ENCODE assay signal across 9 mouse cellular contexts in the genomic region with DNA sequence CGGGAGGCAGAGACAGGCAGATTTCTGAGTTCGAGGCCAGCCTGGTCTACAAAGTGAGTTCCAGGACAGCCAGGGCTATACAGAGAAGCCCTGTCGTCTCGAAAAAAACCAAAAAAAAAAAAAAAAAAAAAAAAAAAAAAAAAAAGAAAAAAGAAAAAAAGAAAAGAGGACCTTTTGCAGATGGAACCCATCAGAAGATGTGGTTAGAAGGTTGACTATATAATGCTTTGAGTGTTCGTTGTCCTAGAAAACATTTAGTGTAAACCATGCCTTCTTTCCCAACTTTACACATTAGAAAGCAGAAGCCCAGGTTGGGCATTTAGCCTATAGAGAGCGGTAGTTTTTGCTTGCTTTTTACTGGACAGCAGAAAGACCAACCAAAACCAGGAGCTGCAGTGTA. TPM values are rescaled to one million over a fixed set of nuclear protein-coding genes. Genes with fewer than 3 reads are reported as not detected.
DNase-seq lines count a peak whose midpoint lies in the region; ATAC-seq and TF ChIP-seq lines count a peak whose summit lies in the region.
"Not testable (repeated sequence)": the region's sequence is repeated elsewhere in the genome, so short reads cannot be mapped to it uniquely, and the experiment has no call there.
"Had no signal": no experiment of that assay in that cellular context is flagged by ENCODE, and none has a peak within 500 bp of the region (broad histone marks: within the 10 kb centered on the region; RNA-seq: fewer than 3 reads in every experiment).

No protein-coding gene starts in this region.

- not testable (repeated sequence) for TF ChIP-seq POLR2A in CH12.LX (IDR thresholded peaks at IDR 0.05; ENCODE audit: low read depth, low read length); cortical plate, adult 2 months (IDR thresholded peaks at IDR 0.05; ENCODE audit: extremely low read depth, insufficient read depth, low read length); testis, adult 2 months (IDR thresholded peaks at IDR 0.05; ENCODE audit: control insufficient read depth, low read depth, low read length)

- not testable (repeated sequence) for H3K9ac ChIP-seq in CH12.LX (ENCODE audit: insufficient read depth, low read depth); hindbrain, embryonic 14.5 days; lung, embryonic 15.5 days; midbrain, embryonic 15.5 days; neural tube, embryonic 13.5 days

- in situ Hi-C loops in CH12.LX (cut with MboI; ENCODE audit: low pct_ligation_motif_present, low pct_unique_long_range_greater_than_20kb, low sequenced_read_pairs), result loop anchor here (25.0 kb wide), 1 partner anchor 537 kb away; the partner anchor contains the start of gene Cluh

- dilution Hi-C loops in CH12.LX (cut with MboI; ENCODE audit: extremely low pct_ligation_motif_present, extremely low pct_unique_long_range_greater_than_20kb, low sequenced_read_pairs), result not testable (repeated sequence)

- H3K36me3 ChIP-seq in CH12.LX (replicated peaks in 1 of 2; ENCODE audit: control insufficient read depth in 1 of 2, insufficient read depth in 1 of 2, low read length in 1 of 2), result peaks cover 16 to 34% of the 10 kb centered on the region in 2 experiments
- peaks cover 16% of the 10 kb centered on the region for H3K36me3 ChIP-seq in hindbrain, embryonic 14.5 days (replicated peaks; ENCODE audit: control insufficient read depth, insufficient read depth)
- not testable (repeated sequence) for H3K36me3 ChIP-seq in lung, embryonic 15.5 days; midbrain, embryonic 15.5 days (replicated peaks); testis, adult 2 months (ENCODE audit: control insufficient read depth, insufficient read depth, low read length)
- peaks cover 20% of the 10 kb centered on the region for H3K36me3 ChIP-seq in neural tube, embryonic 13.5 days

- not testable (repeated sequence) for TF ChIP-seq CTCF in CH12.LX (conservative IDR thresholded peaks at IDR 0.05 in 1 of 2, IDR thresholded peaks at IDR 0.05 in 1 of 2; ENCODE audit: low read depth in 2 of 2, low read length in 2 of 2); cortical plate, adult 2 months (IDR thresholded peaks at IDR 0.05; ENCODE audit: extremely low read depth, insufficient read depth, low read length); layer of hippocampus, adult 2 months (conservative IDR thresholded peaks at IDR 0.05); testis, adult 2 months (IDR thresholded peaks at IDR 0.05; ENCODE audit: control insufficient read depth, insufficient read depth, insufficient replicate concordance, low read depth, low read length)

- ATAC-seq in hindbrain, embryonic 14.5 days (ENCODE audit: low FRiP score); lung, embryonic 15.5 days (ENCODE audit: borderline replicate concordance, extremely low read depth, low FRiP score, low TSS enrichment); midbrain, embryonic 15.5 days (replicated peaks); neural tube, embryonic 13.5 days (ENCODE audit: low read depth): not testable (repeated sequence)

- DNase-seq in CH12.LX (ENCODE audit: extremely low read depth); hindbrain, embryonic 14.5 days (ENCODE audit: low spot score); layer of hippocampus, adult 2 months (ENCODE audit: low spot score in 2 of 2): not testable (repeated sequence)

- peaks cover 35% of the 10 kb centered on the region for H3K27me3 ChIP-seq in CH12.LX (replicated peaks)
- peaks cover 20% of the 10 kb centered on the region for H3K27me3 ChIP-seq in hindbrain, embryonic 14.5 days (ENCODE audit: control insufficient read depth, insufficient read depth, low read length)
- H3K27me3 ChIP-seq in lung, embryonic 15.5 days, result peaks cover 41% of the 10 kb centered on the region
- not testable (repeated sequence) for H3K27me3 ChIP-seq in midbrain, embryonic 15.5 days (replicated peaks); testis, adult 2 months (ENCODE audit: control insufficient read depth, insufficient read depth, low read length)
- peaks cover 34% of the 10 kb centered on the region for H3K27me3 ChIP-seq in neural tube, embryonic 13.5 days

- TF ChIP-seq RAD21 in CH12.LX (IDR thresholded peaks at IDR 0.05; ENCODE audit: low read depth, low read length), result not testable (repeated sequence)

- peaks cover 19 to 53% of the 10 kb centered on the region in 2 experiments for H3K4me1 ChIP-seq in CH12.LX (ENCODE audit: control insufficient read depth in 1 of 2, insufficient read depth in 2 of 2)
- H3K4me1 ChIP-seq in cortical plate, adult 2 months (ENCODE audit: control insufficient read depth, insufficient read depth, low read length), result not testable (repeated sequence)
- peaks cover 23% of the 10 kb centered on the region for H3K4me1 ChIP-seq in hindbrain, embryonic 14.5 days (replicated peaks; ENCODE audit: control insufficient read depth, insufficient read depth, low read length)
- H3K4me1 ChIP-seq in lung, embryonic 15.5 days, result peaks cover 54% of the 10 kb centered on the region
- peaks cover 54% of the 10 kb centered on the region for H3K4me1 ChIP-seq in midbrain, embryonic 15.5 days
- peaks cover 59% of the 10 kb centered on the region for H3K4me1 ChIP-seq in neural tube, embryonic 13.5 days (replicated peaks)
- peaks cover 16% of the 10 kb centered on the region for H3K4me1 ChIP-seq in testis, adult 2 months (ENCODE audit: control insufficient read depth, insufficient read depth, low read length)

- WGBS in hindbrain, embryonic 14.5 days, result 72% methylated on average over 6 of the region's 6 CpGs
- WGBS in lung, embryonic 15.5 days, result 66% methylated on average over 6 of the region's 6 CpGs
- WGBS in midbrain, embryonic 15.5 days, result 70% methylated on average over 6 of the region's 6 CpGs
- WGBS in neural tube, embryonic 13.5 days, result 66% methylated on average over 6 of the region's 6 CpGs

- TF ChIP-seq EP300 in CH12.LX (IDR thresholded peaks at IDR 0.05; ENCODE audit: low read length), result not testable (repeated sequence)

- H3K27ac ChIP-seq in CH12.LX (ENCODE audit: insufficient read depth, low read depth); cortical plate, adult 2 months (ENCODE audit: insufficient read depth, low read length); hindbrain, embryonic 14.5 days; lung, embryonic 15.5 days; midbrain, embryonic 15.5 days; neural tube, embryonic 13.5 days (replicated peaks); testis, adult 2 months (ENCODE audit: control insufficient read depth, insufficient read depth, low read depth, low read length): not testable (repeated sequence)
- H3K27ac ChIP-seq in layer of hippocampus, adult 2 months, result peak overlapping the region; percentile 98; the same call in 1 of the 2 replicates

- H3K4me2 ChIP-seq in CH12.LX (ENCODE audit: insufficient read depth, low read depth, poor library complexity, severe bottlenecking), result not testable (repeated sequence)
- peak overlapping the region; percentile 91; the same call in 1 of the 2 replicates for H3K4me2 ChIP-seq in hindbrain, embryonic 14.5 days (replicated peaks)
- H3K4me2 ChIP-seq in lung, embryonic 15.5 days, result peak overlapping the region; percentile 92; the same call in 1 of the 2 replicates
- peak overlapping the region; percentile 88; the same call in 1 of the 2 replicates for H3K4me2 ChIP-seq in midbrain, embryonic 15.5 days
- peak overlapping the region; percentile 91; the same call in 1 of the 2 replicates for H3K4me2 ChIP-seq in neural tube, embryonic 13.5 days

- not testable (repeated sequence) for H3K4me3 ChIP-seq in CH12.LX (replicated peaks in 1 of 3; ENCODE audit: low read depth in 2 of 3, low read length in 2 of 3, poor library complexity in 1 of 3); hindbrain, embryonic 14.5 days (replicated peaks; ENCODE audit: low read length); lung, embryonic 15.5 days; midbrain, embryonic 15.5 days; neural tube, embryonic 13.5 days
- H3K4me3 ChIP-seq in cortical plate, adult 2 months (ENCODE audit: insufficient read depth, low read length), result peak overlapping the region; percentile 47; the same call in 1 of the 2 replicates
- peak overlapping the region; percentile 76 for H3K4me3 ChIP-seq in layer of hippocampus, adult 2 months
- H3K4me3 ChIP-seq in testis, adult 2 months (ENCODE audit: control insufficient read depth, low read depth, low read length), result peak overlapping the region; percentile 68

- not testable (repeated sequence) for H3K79me2 ChIP-seq in CH12.LX (replicated peaks; ENCODE audit: control insufficient read depth, extremely low read depth, insufficient read depth, poor library complexity, severe bottlenecking)

- H3K9me3 ChIP-seq in CH12.LX (replicated peaks; ENCODE audit: low read length); hindbrain, embryonic 14.5 days (ENCODE audit: control insufficient read depth, low read length); lung, embryonic 15.5 days; midbrain, embryonic 15.5 days; neural tube, embryonic 13.5 days: not testable (repeated sequence)

RNA-seq across cellular contexts. Expression of gene Ovca2, which starts 4.1 kb away (rescaled TPM):
- total RNA-seq in CH12.LX (2012; rRNA removed) (20.7 and 28.4 TPM in 2 replicates), CH12.LX (2014; rRNA removed) (68.4 and 86.9 TPM in 2 replicates)
- polyA plus RNA-seq in CH12.LX (2012; ENCODE audit: insufficient read length, low read depth), result 28.6 and 32.1 TPM in 2 replicates
- 19.5 and 21.4 TPM in 2 replicates for polyA plus RNA-seq in cortical plate, adult 2 months (2012; rRNA removed)
- polyA plus RNA-seq in hindbrain, embryonic 14.5 days (2014; fragmentation: Nextera tagmentation; extraction: Ambion mirVana), result 17.4 and 20.3 TPM in 2 replicates
- 10 to 100 TPM; 19.3 to 22.4 TPM for total RNA-seq in layer of hippocampus, adult 2 months (2021)
- polyA plus RNA-seq in lung, embryonic 15.5 days (2015; fragmentation: Nextera tagmentation; extraction: Ambion mirVana), result 25.5 and 26.2 TPM in 2 replicates
- polyA plus RNA-seq in midbrain, embryonic 15.5 days (2015; fragmentation: Nextera tagmentation; extraction: Ambion mirVana), result 15.4 and 18.3 TPM in 2 replicates
- polyA plus RNA-seq in neural tube, embryonic 13.5 days (2015; fragmentation: Nextera tagmentation; extraction: Ambion mirVana), result 18.6 and 20.5 TPM in 2 replicates
- 9.1 and 10.2 TPM in 2 replicates for polyA plus RNA-seq in testis, adult 2 months (2012; rRNA removed)

RNA-seq across cellular contexts. Expression of gene Hic1, which starts 5.3 kb away (rescaled TPM):
- total RNA-seq in CH12.LX (2012; rRNA removed) (6.4 and 9.6 TPM in 2 replicates), CH12.LX (2014; rRNA removed) (2.8 and 2.9 TPM in 2 replicates)
- polyA plus RNA-seq in CH12.LX (2012; ENCODE audit: insufficient read length, low read depth), result 4.3 and 5.7 TPM in 2 replicates
- polyA plus RNA-seq in cortical plate, adult 2 months (2012; rRNA removed), result 3.0 and 3.8 TPM in 2 replicates
- 1.9 and 2.6 TPM in 2 replicates for polyA plus RNA-seq in hindbrain, embryonic 14.5 days (2014; fragmentation: Nextera tagmentation; extraction: Ambion mirVana)
- 1 to 10 TPM; 3.8 to 3.9 TPM for total RNA-seq in layer of hippocampus, adult 2 months (2021)
- 20.1 and 21.7 TPM in 2 replicates for polyA plus RNA-seq in lung, embryonic 15.5 days (2015; fragmentation: Nextera tagmentation; extraction: Ambion mirVana)
- polyA plus RNA-seq in midbrain, embryonic 15.5 days (2015; fragmentation: Nextera tagmentation; extraction: Ambion mirVana), result 2.8 and 3.2 TPM in 2 replicates
- 7.4 and 9.2 TPM in 2 replicates for polyA plus RNA-seq in neural tube, embryonic 13.5 days (2015; fragmentation: Nextera tagmentation; extraction: Ambion mirVana)
- 1.3 and 1.7 TPM in 2 replicates for polyA plus RNA-seq in testis, adult 2 months (2012; rRNA removed)

RNA-seq across cellular contexts. Expression of gene Dph1, which starts 16.5 kb away (rescaled TPM):
- total RNA-seq in CH12.LX (2012; rRNA removed) (47.7 and 50.6 TPM in 2 replicates), CH12.LX (2014; rRNA removed) (56.4 and 57.0 TPM in 2 replicates)
- polyA plus RNA-seq in CH12.LX (2012; ENCODE audit: insufficient read length, low read depth), result 50.9 and 54.7 TPM in 2 replicates
- 29.1 and 30.9 TPM in 2 replicates for polyA plus RNA-seq in cortical plate, adult 2 months (2012; rRNA removed)
- polyA plus RNA-seq in hindbrain, embryonic 14.5 days (2014; fragmentation: Nextera tagmentation; extraction: Ambion mirVana), result 13.6 and 14.4 TPM in 2 replicates
- 10 to 100 TPM; 30.7 to 31.4 TPM for total RNA-seq in layer of hippocampus, adult 2 months (2021)
- 20.4 and 21.0 TPM in 2 replicates for polyA plus RNA-seq in lung, embryonic 15.5 days (2015; fragmentation: Nextera tagmentation; extraction: Ambion mirVana)
- polyA plus RNA-seq in midbrain, embryonic 15.5 days (2015; fragmentation: Nextera tagmentation; extraction: Ambion mirVana), result 13.1 and 14.0 TPM in 2 replicates
- 13.7 and 15.0 TPM in 2 replicates for polyA plus RNA-seq in neural tube, embryonic 13.5 days (2015; fragmentation: Nextera tagmentation; extraction: Ambion mirVana)
- 12.8 and 16.6 TPM in 2 replicates for polyA plus RNA-seq in testis, adult 2 months (2012; rRNA removed)

RNA-seq across cellular contexts. Expression of gene Rtn4rl1, which starts 19.0 kb away (rescaled TPM):
- total RNA-seq in CH12.LX (2012; rRNA removed) (0.04 TPM in 2 replicates), CH12.LX (2014; rRNA removed) (0.08 TPM in 1 of 2 replicates, not detected in the other)
- 0.09 and 0.11 TPM in 2 replicates for polyA plus RNA-seq in CH12.LX (2012; ENCODE audit: insufficient read length, low read depth)
- polyA plus RNA-seq in cortical plate, adult 2 months (2012; rRNA removed), result 37.9 and 40.1 TPM in 2 replicates
- polyA plus RNA-seq in hindbrain, embryonic 14.5 days (2014; fragmentation: Nextera tagmentation; extraction: Ambion mirVana), result 8.5 and 10.3 TPM in 2 replicates
- 100 to 1,000 TPM; 104 to 110 TPM for total RNA-seq in layer of hippocampus, adult 2 months (2021)
- polyA plus RNA-seq in lung, embryonic 15.5 days (2015; fragmentation: Nextera tagmentation; extraction: Ambion mirVana), result 1.8 and 3.3 TPM in 2 replicates
- polyA plus RNA-seq in midbrain, embryonic 15.5 days (2015; fragmentation: Nextera tagmentation; extraction: Ambion mirVana), result 15.7 and 18.3 TPM in 2 replicates
- 12.4 and 16.5 TPM in 2 replicates for polyA plus RNA-seq in neural tube, embryonic 13.5 days (2015; fragmentation: Nextera tagmentation; extraction: Ambion mirVana)
- 3.1 and 3.3 TPM in 2 replicates for polyA plus RNA-seq in testis, adult 2 months (2012; rRNA removed)
- polyA plus RNA-seq: erythroblast, embryonic 14.5 days had no signal
